Mouse (Mus musculus): Measurements from ENCODE around the gene Smad5.

Smad5 gene

GRCm38 (mm10) chr13:56753192-56753951 lies 50.6 kb downstream of the Smad5 start, which contains the start of gene Gm45623:
Gene Gm45623 (minus strand): TSS chr13:56753827.
- DNase-seq (ENCODE audit: low read depth, low spot score) = peak; percentile 48

- DNase-seq (ENCODE audit: low read depth, low spot score) = peak; percentile 51
Observed at GRCm38 (mm10) chr13:56755871-56756270, 53.1 kb downstream of the Smad5 start.

- DNase-seq (ENCODE audit: low read depth, low spot score) = no peak
Observed at GRCm38 (mm10) chr13:56757201-56757600, 54.4 kb downstream of the Smad5 start.

GRCm38 (mm10) chr13:56758492-56758891 lies 55.7 kb downstream of the Smad5 start:
- DNase-seq (ENCODE audit: low read depth, low spot score) = peak; percentile 85

- no peak for DNase-seq (ENCODE audit: low read depth, low spot score)
Observed at GRCm38 (mm10) chr13:56762446-56763229, 59.8 kb downstream of the Smad5 start.

- no peak for DNase-seq (ENCODE audit: low read depth, low spot score)
Observed at GRCm38 (mm10) chr13:56765284-56766032, 62.6 kb downstream of the Smad5 start.

- no peak for DNase-seq (ENCODE audit: low read depth, low spot score)
Observed at GRCm38 (mm10) chr13:56766211-56766610, 63.4 kb downstream of the Smad5 start.

- DNase-seq (ENCODE audit: low read depth, low spot score) = no peak
Observed at GRCm38 (mm10) chr13:56769431-56769830, 66.6 kb downstream of the Smad5 start.

- DNase-seq (ENCODE audit: low read depth, low spot score) = no peak
Observed at GRCm38 (mm10) chr13:56770136-56770578, 67.3 kb downstream of the Smad5 start.

GRCm38 (mm10) chr13:56770786-56771185 lies 68.0 kb downstream of the Smad5 start:
- peak; percentile 19 for DNase-seq (ENCODE audit: low read depth, low spot score)

- DNase-seq (ENCODE audit: low read depth, low spot score) = no peak
Observed at GRCm38 (mm10) chr13:56772592-56772991, 69.8 kb downstream of the Smad5 start.

- DNase-seq (ENCODE audit: low read depth, low spot score) = no peak
Observed at GRCm38 (mm10) chr13:56773262-56773870, 70.6 kb downstream of the Smad5 start.

- DNase-seq (ENCODE audit: low read depth, low spot score) = no peak
Observed at GRCm38 (mm10) chr13:56774304-56774703, 71.5 kb downstream of the Smad5 start.

GRCm38 (mm10) chr13:56780746-56781469 lies 78.1 kb downstream of the Smad5 start:
- peak; percentile 57 for DNase-seq (ENCODE audit: low read depth, low spot score)

GRCm38 (mm10) chr13:56781697-56782096 lies 78.9 kb downstream of the Smad5 start:
- DNase-seq (ENCODE audit: low read depth, low spot score) = no peak

- DNase-seq (ENCODE audit: low read depth, low spot score) = no peak
Observed at GRCm38 (mm10) chr13:56782621-56783020, 79.8 kb downstream of the Smad5 start.

GRCm38 (mm10) chr13:56790683-56791082 lies 87.9 kb downstream of the Smad5 start:
- no peak for DNase-seq (ENCODE audit: low read depth, low spot score)

Data from ES-CJ7 (cell line).